ENCODE assay signal across 34 mouse cellular contexts in genomic region chr4:94559266-94559665, GRCm38 (mm10). TPM values are rescaled to one million over a fixed set of nuclear protein-coding genes. Genes with fewer than 3 reads are reported as not detected.
A peak's percentile ranks its signal among the peaks of the same experiment; 100 is the strongest.
DNase-seq lines count a peak whose midpoint lies in the region; ATAC-seq and TF ChIP-seq lines count a peak whose summit lies in the region.
"Had no signal": no experiment of that assay in that cellular context is flagged by ENCODE, and none has a peak within 500 bp of the region (broad histone marks: within the 10 kb centered on the region; RNA-seq: fewer than 3 reads in every experiment).

No protein-coding gene starts in this region.

- no peaks in the 10 kb centered on the region for H3K36me3 ChIP-seq in kidney, postnatal 0 days (ENCODE audit: insufficient read depth, low read length)
- H3K36me3 ChIP-seq in kidney, embryonic 16.5 days (ENCODE audit: insufficient read depth, low read length): no peaks in the 10 kb centered on the region
- H3K36me3 ChIP-seq: embryonic facial prominence, embryonic 12.5 days; forebrain, embryonic 10.5 days; forebrain, embryonic 15.5 days; heart, embryonic 12.5 days; hindbrain, embryonic 15.5 days; limb, embryonic 12.5 days; liver, embryonic 15.5 days; midbrain, embryonic 12.5 days had no signal

- no peak overlapping the region for H3K4me2 ChIP-seq in kidney, postnatal 0 days (ENCODE audit: low read length)
- no peak overlapping the region for H3K4me2 ChIP-seq in kidney, embryonic 16.5 days (replicated peaks; ENCODE audit: low read depth, low read length)
- H3K4me2 ChIP-seq: embryonic facial prominence, embryonic 12.5 days; forebrain, embryonic 15.5 days; heart, embryonic 12.5 days; hindbrain, embryonic 15.5 days; limb, embryonic 12.5 days; liver, embryonic 15.5 days; lung, embryonic 14.5 days; midbrain, embryonic 12.5 days had no signal

- WGBS in kidney, postnatal 0 days: 30% methylated on average over 2 of the region's 2 CpGs
- WGBS in kidney, embryonic 16.5 days: 41% methylated on average over 2 of the region's 2 CpGs

- H3K4me1 ChIP-seq in kidney, postnatal 0 days (replicated peaks; ENCODE audit: insufficient read depth, low read length): peaks cover 6% of the 10 kb centered on the region; the same call in 1 of the 2 replicates
- peaks cover 14% of the 10 kb centered on the region for H3K4me1 ChIP-seq in kidney, embryonic 16.5 days (ENCODE audit: insufficient read depth, low read length)

- no peaks in the 10 kb centered on the region for H3K27me3 ChIP-seq in kidney, postnatal 0 days (ENCODE audit: insufficient read depth, low read length)
- H3K27me3 ChIP-seq in kidney, embryonic 16.5 days (ENCODE audit: insufficient read depth, low read length): no peaks in the 10 kb centered on the region
- H3K27me3 ChIP-seq: embryonic facial prominence, embryonic 12.5 days; forebrain, embryonic 15.5 days; heart, embryonic 12.5 days; hindbrain, embryonic 15.5 days; limb, embryonic 12.5 days; liver, embryonic 15.5 days; midbrain, embryonic 12.5 days had no signal

- TF ChIP-seq CTCF in kidney, postnatal 0 days (IDR thresholded peaks at IDR 0.05; ENCODE audit: low read depth): no peak
- no peak for TF ChIP-seq CTCF in left cerebral cortex, adult 2 months (IDR thresholded peaks at IDR 0.05)

- H3K4me3 ChIP-seq in kidney, postnatal 0 days (replicated peaks; ENCODE audit: low read depth, low read length): no peak overlapping the region
- no peak overlapping the region for H3K4me3 ChIP-seq in kidney, embryonic 16.5 days (ENCODE audit: low read length)
- H3K4me3 ChIP-seq in left cerebral cortex, adult 2 months: no peak overlapping the region
- H3K4me3 ChIP-seq: embryonic facial prominence, embryonic 12.5 days; forebrain, embryonic 10.5 days; forebrain, embryonic 15.5 days; heart, embryonic 12.5 days; hindbrain, embryonic 15.5 days; limb, embryonic 12.5 days; liver, embryonic 15.5 days; midbrain, embryonic 12.5 days had no signal

- no peak overlapping the region for H3K27ac ChIP-seq in kidney, postnatal 0 days
- H3K27ac ChIP-seq in kidney, embryonic 16.5 days (ENCODE audit: low read length): no peak overlapping the region
- no peak overlapping the region for H3K27ac ChIP-seq in left cerebral cortex, adult 2 months
- H3K27ac ChIP-seq: embryonic facial prominence, embryonic 12.5 days; forebrain, embryonic 10.5 days; forebrain, embryonic 15.5 days; hindbrain, embryonic 15.5 days; limb, embryonic 12.5 days; liver, embryonic 15.5 days; midbrain, embryonic 12.5 days had no signal

- peak; percentile 4 for DNase-seq in kidney, postnatal 0 days (ENCODE audit: low spot score)
- DNase-seq in retina, embryonic 14.5 days (ENCODE audit: low spot score): peak; percentile 35
- DNase-seq in retina, postnatal 1 day: no peak
- peak; percentile 27 for DNase-seq in embryo, embryonic 9.5 days (ENCODE audit: extremely low spot score)
- no peak for DNase-seq in thymus, postnatal 4 days
- no peak for DNase-seq in left cerebral cortex, adult 2 months (ENCODE audit: extremely low spot score in 1 of 2, low spot score in 2 of 2)
- DNase-seq: adrenal gland, postnatal 14 days; cerebellum, adult 11 months; cerebellum, adult 9-10 months; gastrocnemius, postnatal 25 days; heart, adult 18-20 months; heart, postnatal 4 days; kidney, adult 11 months; layer of hippocampus, adult 9-11 months; lung, embryonic 14.5 days; lung, postnatal 14 days; right cerebral cortex, adult 18-20 months; spleen, adult 18-20 months; thymus, postnatal 14 days had no signal

- no peak overlapping the region for H3K9ac ChIP-seq in kidney, postnatal 0 days (ENCODE audit: low read depth, low read length)
- no peak overlapping the region for H3K9ac ChIP-seq in kidney, embryonic 16.5 days (replicated peaks; ENCODE audit: low read length)
- H3K9ac ChIP-seq: embryonic facial prominence, embryonic 12.5 days; forebrain, embryonic 15.5 days; heart, embryonic 12.5 days; hindbrain, embryonic 15.5 days; limb, embryonic 12.5 days; liver, embryonic 15.5 days; lung, embryonic 14.5 days; midbrain, embryonic 12.5 days had no signal

- no peak; the same call in 1 of the 2 replicates for ATAC-seq in kidney, postnatal 0 days (replicated peaks; ENCODE audit: low FRiP score, low read depth)
- ATAC-seq in kidney, embryonic 16.5 days (ENCODE audit: low FRiP score, low TSS enrichment): no peak
- ATAC-seq: forebrain, embryonic 15.5 days; inflammation-experienced regulatory T-cells, adult 6 months had no signal

- no peaks in the 10 kb centered on the region for H3K9me3 ChIP-seq in kidney, postnatal 0 days (replicated peaks; ENCODE audit: low read length)
- no peaks in the 10 kb centered on the region for H3K9me3 ChIP-seq in kidney, embryonic 16.5 days (ENCODE audit: low read length)
- H3K9me3 ChIP-seq: embryonic facial prominence, embryonic 12.5 days; forebrain, embryonic 10.5 days; forebrain, embryonic 15.5 days; heart, embryonic 12.5 days; hindbrain, embryonic 15.5 days; limb, embryonic 12.5 days; liver, embryonic 15.5 days; midbrain, embryonic 12.5 days had no signal

- intact Hi-C loops in left cerebral cortex, adult 2 months (cut with DNase I): loop anchor here (5.0 kb wide), 1 partner anchor 43 kb away; the partner anchor contains the start of gene Plaa

RNA-seq across cellular contexts. Expression of gene Caap1, which starts 2.7 kb away (rescaled TPM):
- polyA plus RNA-seq in kidney, postnatal 0 days (2015; fragmentation: Nextera tagmentation; extraction: Ambion mirVana): 18.2 and 18.4 TPM in 2 replicates
- 16.5 and 19.6 TPM in 2 replicates for polyA plus RNA-seq in kidney, embryonic 16.5 days (2015; fragmentation: Nextera tagmentation; extraction: Ambion mirVana)
- 10 to 100 TPM in 1 of 2 experiments, 1 to 10 TPM in 1; 9.8 to 11.5 TPM for total RNA-seq in left cerebral cortex, adult 2 months (2021)

RNA-seq across cellular contexts. Expression of gene Gm10306, which starts 2.9 kb away (rescaled TPM):
- polyA plus RNA-seq in kidney, postnatal 0 days (2015; fragmentation: Nextera tagmentation; extraction: Ambion mirVana): 0.74 TPM in 1 of 2 replicates, not detected in the other
- not detected in 2 replicates for polyA plus RNA-seq in kidney, embryonic 16.5 days (2015; fragmentation: Nextera tagmentation; extraction: Ambion mirVana)
- total RNA-seq in left cerebral cortex, adult 2 months (2021): not detected
- total RNA-seq: adrenal gland, postnatal 14 days; gastrocnemius, adult 18-20 months; gastrocnemius, postnatal 25 days; heart, adult 18-20 months; heart, postnatal 4 days; left cerebral cortex, adult 18-20 months; left cerebral cortex, postnatal 25 days; liver, adult 2 months had no signal
- polyA plus RNA-seq: embryonic facial prominence, embryonic 12.5 days; forebrain, embryonic 10.5 days; forebrain, embryonic 15.5 days; hindbrain, embryonic 15.5 days; inflammation-experienced regulatory T-cells, adult 6 months; liver, adult 2 months; liver, embryonic 15.5 days; lung, embryonic 14.5 days; stomach, embryonic 16.5 days had no signal

RNA-seq across cellular contexts. Expression of gene Plaa, which starts 43.8 kb away (rescaled TPM):
- 60.9 and 65.5 TPM in 2 replicates for polyA plus RNA-seq in kidney, postnatal 0 days (2015; fragmentation: Nextera tagmentation; extraction: Ambion mirVana)
- 70.9 and 73.9 TPM in 2 replicates for polyA plus RNA-seq in kidney, embryonic 16.5 days (2015; fragmentation: Nextera tagmentation; extraction: Ambion mirVana)
- total RNA-seq in left cerebral cortex, adult 2 months (2021): 10 to 100 TPM; 40.6 to 42.5 TPM

RNA-seq across cellular contexts. Expression of gene Ift74, which starts 55.0 kb away (rescaled TPM):
- 48.1 and 50.8 TPM in 2 replicates for polyA plus RNA-seq in kidney, postnatal 0 days (2015; fragmentation: Nextera tagmentation; extraction: Ambion mirVana)
- 37.2 and 39.6 TPM in 2 replicates for polyA plus RNA-seq in kidney, embryonic 16.5 days (2015; fragmentation: Nextera tagmentation; extraction: Ambion mirVana)
- 10 to 100 TPM; 24.3 to 26.6 TPM for total RNA-seq in left cerebral cortex, adult 2 months (2021)

Comparison
In these comparisons a context has a peak if more than half of its experiments do, and no peak if none do; other contexts are left out.
1. DNase-seq: peak in kidney, postnatal 0 days (single experiment), retina, embryonic 14.5 days (single experiment) and embryo, embryonic 9.5 days (single experiment); none in retina, postnatal 1 day (single experiment), thymus, postnatal 4 days (single experiment) and left cerebral cortex, adult 2 months (0 of 2).